Mouse (Mus musculus): Measurements from ENCODE around the gene Hs6st3. TPM values are rescaled to one million over a fixed set of nuclear protein-coding genes. Genes with fewer than 3 reads are reported as not detected.

Gene Hs6st3
- polyA plus RNA-seq (2012; rRNA removed; ENCODE audit: low replicate concordance), result 0.09 TPM in 1 of 2 replicates, not detected in the other

DNA sequence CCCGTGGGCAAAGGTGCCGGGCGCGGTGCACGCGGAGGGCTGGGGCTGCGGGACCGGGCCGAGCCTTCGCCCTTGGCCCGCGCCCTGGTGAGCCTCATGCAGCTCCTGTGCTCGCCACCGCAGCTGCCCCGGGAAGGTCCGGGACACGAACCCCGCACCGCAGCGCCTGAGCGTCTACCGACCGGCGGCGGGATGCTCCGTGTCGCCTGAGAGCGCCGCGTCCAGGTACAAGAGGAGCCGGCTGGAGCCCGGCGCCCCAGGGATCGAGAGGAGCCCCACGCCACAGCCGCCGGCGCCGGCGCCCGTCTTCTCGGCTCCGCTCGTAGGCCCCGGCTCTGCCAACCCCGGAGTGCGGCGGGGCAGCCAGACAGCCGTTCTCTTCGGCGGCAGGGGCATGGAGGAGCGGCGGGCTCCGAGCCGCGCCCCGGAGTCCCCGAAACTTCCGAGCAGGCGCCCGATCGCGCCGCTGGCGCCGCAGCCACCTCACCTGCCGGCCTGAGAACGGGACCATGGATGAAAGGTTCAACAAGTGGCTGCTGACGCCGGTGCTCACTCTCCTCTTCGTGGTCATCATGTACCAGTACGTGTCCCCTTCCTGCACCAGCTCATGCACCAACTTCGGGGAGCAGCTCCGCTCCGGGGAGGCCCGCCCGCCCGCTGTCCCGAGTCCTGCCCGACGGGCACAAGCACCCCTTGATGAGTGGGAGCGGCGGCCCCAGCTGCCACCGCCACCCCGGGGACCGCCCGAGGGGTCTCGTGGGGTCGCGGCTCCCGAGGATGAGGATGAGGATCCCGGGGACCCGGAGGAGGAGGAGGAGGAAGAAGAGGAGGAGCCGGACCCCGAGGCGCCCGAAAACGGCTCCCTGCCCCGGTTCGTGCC is at the start of gene Hs6st3:
Gene Hs6st3 (plus strand): TSS at position 436 of the 880 bp plus-strand sequence.

DNA sequence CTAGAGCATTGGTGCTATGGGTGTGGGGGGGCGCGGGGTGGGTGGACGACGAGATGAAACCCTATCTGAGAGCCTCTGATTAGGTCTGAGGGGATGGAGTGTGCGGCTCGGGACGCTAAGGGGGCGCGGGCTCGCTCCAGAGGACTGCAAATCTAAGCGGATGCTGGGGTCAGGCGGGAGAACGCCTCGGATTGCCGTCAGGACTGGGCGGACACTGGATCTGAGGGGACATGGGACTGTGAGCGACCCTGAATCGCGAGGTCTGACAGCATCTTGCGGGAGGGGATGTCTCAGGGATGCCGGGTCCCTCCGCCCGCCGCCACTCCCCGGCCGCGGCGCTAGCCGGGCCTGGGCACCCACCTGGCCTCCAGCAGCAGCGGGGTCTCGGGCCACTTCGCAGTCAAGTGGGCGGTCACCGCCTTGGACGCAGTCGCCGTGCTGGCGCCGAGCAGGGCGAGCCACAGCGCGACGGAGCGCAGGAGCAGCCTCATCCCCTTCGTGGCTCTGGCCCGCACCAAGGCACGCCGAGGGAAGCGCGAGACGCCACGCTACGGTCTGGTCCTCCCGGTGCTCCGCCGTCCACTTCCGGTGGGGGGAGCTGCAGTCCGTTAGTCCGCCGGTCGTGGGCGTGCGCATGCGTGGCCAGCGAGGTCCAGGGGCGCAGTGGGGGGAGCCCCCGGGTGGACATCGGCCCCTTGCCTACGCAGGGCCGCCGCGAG is 39.1 kb upstream of the Hs6st3 start, which contains the start of gene Uggt2:
Gene Uggt2 (minus strand): TSS at position 580 of the 719 bp plus-strand sequence.

Other genes starting within 250 kb of the Hs6st3 start
- gene Dzip1, start 212.9 kb upstream of the Hs6st3 start, polyA plus RNA-seq (2012; rRNA removed; ENCODE audit: low replicate concordance), result 5.1 and 26.2 TPM in 2 replicates
- 17.6 and 22.9 TPM in 2 replicates for gene Dnajc3, start 200.4 kb upstream of the Hs6st3 start, polyA plus RNA-seq (2012; rRNA removed; ENCODE audit: low replicate concordance)
- 4.0 and 12.5 TPM in 2 replicates for gene Uggt2, start 38.9 kb upstream of the Hs6st3 start, polyA plus RNA-seq (2012; rRNA removed; ENCODE audit: low replicate concordance)

All from subcutaneous adipose tissue, adult 2 months (tissue).